Mouse (Mus musculus): ENCODE measurements around the gene Cntnap2. TPM values are rescaled to one million over a fixed set of nuclear protein-coding genes. Genes with fewer than 3 reads are reported as not detected.
"Not testable (repeated sequence)": the region's sequence is repeated elsewhere in the genome, so short reads cannot be mapped to it uniquely, and the experiment has no call there.

Gene Cntnap2
- polyA plus RNA-seq, 1 experiment from 2014 or later = 1.7 TPM

GRCm38 (mm10) chr6:47269455-47269854 is 2210.3 kb downstream of the Cntnap2 start:
- Histone ChIP-seq H3K27me3 (replicated peaks; ENCODE audit: control insufficient read depth, insufficient read depth, low read length) (no peaks in the 10 kb centered on the region), H3K36me3 (ENCODE audit: control insufficient read depth, insufficient read depth, low read length) (no peaks in the 10 kb centered on the region), H3K9ac (ENCODE audit: low read depth, low read length) (no peak overlapping the region), H3K4me1 (ENCODE audit: control insufficient read depth, insufficient read depth, low read length) (no peaks in the 10 kb centered on the region), H3K4me2 (ENCODE audit: low read depth, low read length) (no peak overlapping the region), H3K4me3 (ENCODE audit: low read length) (no peak overlapping the region), H3K27ac (ENCODE audit: low read length) (no peak overlapping the region), H3K9me3 (ENCODE audit: control insufficient read depth, low read length) (no peaks in the 10 kb centered on the region)
- no peak for ATAC-seq
- 79% methylated on average over 3 of the region's 3 CpGs for WGBS

DNA sequence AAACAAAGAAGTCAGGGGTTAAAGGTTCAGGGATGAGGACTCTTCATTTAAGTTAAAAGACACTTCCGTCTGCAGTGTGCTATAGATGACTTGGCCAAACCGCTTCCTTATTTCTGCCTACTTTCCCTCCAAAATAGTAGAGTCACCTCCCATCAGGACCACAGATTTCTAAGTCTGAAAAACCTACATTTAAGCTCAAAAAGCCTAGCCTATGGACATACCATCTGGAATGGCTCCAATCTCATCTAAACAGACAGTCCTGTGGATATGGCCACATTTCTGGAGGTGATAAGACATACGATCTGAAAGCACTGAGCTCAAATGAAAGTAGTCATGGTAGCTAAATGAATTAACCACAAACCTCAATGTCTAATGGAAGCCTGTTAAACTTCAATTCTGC is 2212.4 kb downstream of the Cntnap2 start:
- Histone ChIP-seq H3K27me3 (replicated peaks; ENCODE audit: control insufficient read depth, insufficient read depth, low read length) (no peaks in the 10 kb centered on the region), H3K36me3 (ENCODE audit: control insufficient read depth, insufficient read depth, low read length) (no peaks in the 10 kb centered on the region), H3K4me1 (ENCODE audit: control insufficient read depth, insufficient read depth, low read length) (no peaks in the 10 kb centered on the region), H3K9me3 (ENCODE audit: control insufficient read depth, low read length) (no peaks in the 10 kb centered on the region), H3K9ac (ENCODE audit: low read depth, low read length) (no peak overlapping the region), H3K4me2 (ENCODE audit: low read depth, low read length) (no peak overlapping the region), H3K27ac (ENCODE audit: low read length) (no peak overlapping the region), H3K4me3 (ENCODE audit: low read length) (no peak overlapping the region)
- no peak for ATAC-seq
- 83% methylated on average over 3 of the region's 3 CpGs for WGBS

DNA sequence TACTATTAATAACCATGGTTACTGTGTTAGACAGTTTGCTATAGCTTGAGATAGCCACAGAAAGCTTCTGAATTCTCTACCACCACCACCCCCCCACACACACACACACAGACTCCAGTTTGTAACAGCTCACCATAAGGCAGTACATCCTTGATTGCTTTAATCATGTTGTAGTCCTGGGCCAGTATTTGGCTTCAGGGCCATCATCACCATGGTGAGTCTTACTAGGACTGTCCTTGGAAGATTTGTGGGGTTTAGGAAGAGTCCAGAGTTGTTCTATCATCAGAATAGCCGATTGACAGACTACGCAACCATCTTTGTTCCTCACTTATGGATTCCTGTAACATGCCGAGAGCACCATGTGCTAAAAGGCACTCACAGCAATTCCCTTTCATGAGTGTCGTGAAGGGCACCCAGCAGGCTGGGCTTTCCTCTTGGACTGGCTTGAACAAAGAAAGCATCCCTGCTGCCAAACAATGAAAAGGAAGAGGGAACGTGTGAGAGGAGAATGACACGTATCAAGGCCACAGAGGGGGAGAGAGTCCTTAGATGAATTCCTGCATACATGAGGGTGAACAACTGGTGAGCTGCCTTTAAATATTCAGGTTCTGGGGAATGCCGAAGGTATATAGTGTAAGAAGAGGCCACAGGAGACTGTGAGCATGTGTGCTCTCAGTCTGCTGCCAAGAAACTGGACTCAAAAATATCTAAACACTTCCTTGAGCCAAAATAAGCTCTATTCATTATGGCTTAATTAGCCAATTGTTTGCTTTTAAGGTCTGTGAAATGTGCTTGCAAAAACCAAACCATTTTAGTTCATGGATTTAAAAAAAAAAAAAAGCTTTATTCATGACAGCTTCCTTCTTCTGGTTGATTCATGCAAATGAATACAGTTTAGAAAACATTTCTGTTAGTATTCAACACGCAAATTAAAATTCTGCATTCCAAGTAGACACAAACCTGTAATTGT is 2213.7 kb downstream of the Cntnap2 start:
- Histone ChIP-seq H3K9ac (ENCODE audit: low read depth, low read length) (no peak overlapping the region), H3K4me1 (ENCODE audit: control insufficient read depth, insufficient read depth, low read length) (no peaks in the 10 kb centered on the region), H3K4me3 (ENCODE audit: low read length) (no peak overlapping the region), H3K36me3 (ENCODE audit: control insufficient read depth, insufficient read depth, low read length) (no peaks in the 10 kb centered on the region), H3K27me3 (replicated peaks; ENCODE audit: control insufficient read depth, insufficient read depth, low read length) (no peaks in the 10 kb centered on the region), H3K4me2 (ENCODE audit: low read depth, low read length) (no peak overlapping the region), H3K9me3 (ENCODE audit: control insufficient read depth, low read length) (no peaks in the 10 kb centered on the region), H3K27ac (ENCODE audit: low read length) (no peak overlapping the region)
- 70% methylated on average over 8 of the region's 8 CpGs for WGBS
- no peak for ATAC-seq

DNA sequence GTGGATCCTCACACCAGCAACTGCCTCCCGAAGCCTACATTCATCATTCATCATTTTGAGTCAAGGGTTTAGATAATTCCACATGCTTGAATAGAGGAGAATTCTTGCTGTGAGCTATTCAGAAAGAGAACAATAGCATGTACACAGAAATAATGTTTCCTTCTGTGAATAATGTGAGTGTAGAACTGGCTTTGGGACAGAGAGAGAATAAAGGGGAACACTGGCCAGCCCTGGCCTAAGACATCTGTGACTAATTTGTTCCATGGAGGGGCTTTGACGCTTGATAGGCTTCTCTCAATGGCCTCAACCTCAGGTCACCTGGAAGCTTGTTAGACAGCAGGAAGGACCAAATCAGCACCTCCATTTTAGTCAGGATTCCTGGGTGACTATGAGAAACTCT is 2215.9 kb downstream of the Cntnap2 start:
- Histone ChIP-seq H3K36me3 (ENCODE audit: control insufficient read depth, insufficient read depth, low read length) (no peaks in the 10 kb centered on the region), H3K27me3 (replicated peaks; ENCODE audit: control insufficient read depth, insufficient read depth, low read length) (no peaks in the 10 kb centered on the region), H3K9ac (ENCODE audit: low read depth, low read length) (no peak overlapping the region), H3K27ac (ENCODE audit: low read length) (no peak overlapping the region), H3K4me3 (ENCODE audit: low read length) (no peak overlapping the region), H3K4me2 (ENCODE audit: low read depth, low read length) (no peak overlapping the region), H3K9me3 (ENCODE audit: control insufficient read depth, low read length) (no peaks in the 10 kb centered on the region), H3K4me1 (ENCODE audit: control insufficient read depth, insufficient read depth, low read length) (no peaks in the 10 kb centered on the region)
- ATAC-seq = no peak
- 70% methylated on average over 2 of the region's 2 CpGs for WGBS

GRCm38 (mm10) chr6:47279183-47279582 is 2220.0 kb downstream of the Cntnap2 start:
- Histone ChIP-seq H3K27me3 (replicated peaks; ENCODE audit: control insufficient read depth, insufficient read depth, low read length) (no peaks in the 10 kb centered on the region), H3K4me3 (ENCODE audit: low read length) (no peak overlapping the region), H3K9me3 (ENCODE audit: control insufficient read depth, low read length) (no peaks in the 10 kb centered on the region), H3K36me3 (ENCODE audit: control insufficient read depth, insufficient read depth, low read length) (no peaks in the 10 kb centered on the region), H3K9ac (ENCODE audit: low read depth, low read length) (no peak overlapping the region), H3K4me1 (ENCODE audit: control insufficient read depth, insufficient read depth, low read length) (peaks cover 2% of the 10 kb centered on the region; the same call in 1 of the 2 replicates), H3K4me2 (ENCODE audit: low read depth, low read length) (no peak overlapping the region), H3K27ac (ENCODE audit: low read length) (no peak overlapping the region)
- WGBS = 51% methylated on average over 1 of the region's 1 CpGs
- ATAC-seq = no peak

DNA sequence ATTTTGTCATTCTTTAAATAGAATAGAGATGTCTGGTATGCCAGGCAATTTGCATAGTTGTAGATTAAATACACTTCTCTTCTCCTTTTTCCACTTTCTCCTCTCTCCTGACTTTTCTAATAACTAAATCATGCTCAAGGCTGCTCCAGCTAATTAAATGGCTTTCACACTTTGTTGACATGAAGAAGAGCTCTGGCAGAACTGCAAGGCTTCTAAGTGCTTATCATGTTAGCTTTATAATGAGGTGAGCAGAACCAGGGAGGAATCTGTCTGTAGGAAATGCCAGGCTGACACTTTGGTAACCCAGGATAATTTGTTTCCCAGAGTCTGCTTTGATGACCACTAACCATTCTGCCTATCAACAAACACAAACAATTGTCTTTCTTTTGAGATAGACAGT is 2222.4 kb downstream of the Cntnap2 start:
- Histone ChIP-seq H3K4me3 (ENCODE audit: low read length) (no peak overlapping the region), H3K4me2 (ENCODE audit: low read depth, low read length) (no peak overlapping the region), H3K36me3 (ENCODE audit: control insufficient read depth, insufficient read depth, low read length) (no peaks in the 10 kb centered on the region), H3K9me3 (ENCODE audit: control insufficient read depth, low read length) (no peaks in the 10 kb centered on the region), H3K27me3 (replicated peaks; ENCODE audit: control insufficient read depth, insufficient read depth, low read length) (no peaks in the 10 kb centered on the region), H3K4me1 (ENCODE audit: control insufficient read depth, insufficient read depth, low read length) (peaks cover 2% of the 10 kb centered on the region; the same call in 1 of the 2 replicates), H3K27ac (ENCODE audit: low read length) (no peak overlapping the region), H3K9ac (ENCODE audit: low read depth, low read length) (no peak overlapping the region)
- no peak for ATAC-seq

GRCm38 (mm10) chr6:47284794-47285193 is 2225.6 kb downstream of the Cntnap2 start:
- no peak overlapping the region for H3K4me2 ChIP-seq (ENCODE audit: low read depth, low read length)
- no peaks in the 10 kb centered on the region for H3K27me3 ChIP-seq (replicated peaks; ENCODE audit: control insufficient read depth, insufficient read depth, low read length)
- no peak overlapping the region for H3K9ac ChIP-seq (ENCODE audit: low read depth, low read length)
- H3K4me3 ChIP-seq (ENCODE audit: low read length) = no peak overlapping the region
- no peaks in the 10 kb centered on the region for H3K9me3 ChIP-seq (ENCODE audit: control insufficient read depth, low read length)
- no peaks in the 10 kb centered on the region for H3K36me3 ChIP-seq (ENCODE audit: control insufficient read depth, insufficient read depth, low read length)
- H3K4me1 ChIP-seq (ENCODE audit: control insufficient read depth, insufficient read depth, low read length) = peaks cover 2% of the 10 kb centered on the region; the same call in 1 of the 2 replicates
- no peak overlapping the region for H3K27ac ChIP-seq (ENCODE audit: low read length)
- 78% methylated on average over 2 of the region's 2 CpGs for WGBS
- ATAC-seq = no peak

DNA sequence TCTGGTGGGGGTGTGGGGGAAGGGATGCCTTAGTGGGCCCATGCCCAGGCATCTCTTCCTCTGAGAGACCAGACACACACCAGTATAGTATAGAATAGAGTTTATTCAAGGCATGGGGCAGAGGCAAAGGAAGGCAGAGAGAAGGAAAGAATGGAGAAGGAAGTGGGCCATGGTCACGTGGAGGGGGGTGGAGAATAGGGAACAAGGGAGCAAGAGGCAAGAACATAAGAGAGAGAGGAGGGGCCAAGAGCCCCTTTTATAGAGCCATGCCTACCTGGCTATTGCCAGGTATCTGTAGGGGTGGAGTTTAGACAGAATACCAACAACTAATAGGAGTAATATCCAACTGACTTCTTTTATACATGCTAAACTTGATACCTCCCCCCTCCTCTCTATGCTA is 2226.6 kb downstream of the Cntnap2 start:
- WGBS = 41% methylated on average over 1 of the region's 1 CpGs
- H3K27me3 ChIP-seq (replicated peaks; ENCODE audit: control insufficient read depth, insufficient read depth, low read length) = no peaks in the 10 kb centered on the region
- peaks cover 2% of the 10 kb centered on the region; the same call in 1 of the 2 replicates for H3K4me1 ChIP-seq (ENCODE audit: control insufficient read depth, insufficient read depth, low read length)
- H3K9me3 ChIP-seq (ENCODE audit: control insufficient read depth, low read length) = no peaks in the 10 kb centered on the region
- no peak overlapping the region for H3K4me2 ChIP-seq (ENCODE audit: low read depth, low read length)
- H3K27ac ChIP-seq (ENCODE audit: low read length) = no peak overlapping the region
- no peak for ATAC-seq
- no peak overlapping the region for H3K4me3 ChIP-seq (ENCODE audit: low read length)
- H3K36me3 ChIP-seq (ENCODE audit: control insufficient read depth, insufficient read depth, low read length) = no peaks in the 10 kb centered on the region
- no peak overlapping the region for H3K9ac ChIP-seq (ENCODE audit: low read depth, low read length)

DNA sequence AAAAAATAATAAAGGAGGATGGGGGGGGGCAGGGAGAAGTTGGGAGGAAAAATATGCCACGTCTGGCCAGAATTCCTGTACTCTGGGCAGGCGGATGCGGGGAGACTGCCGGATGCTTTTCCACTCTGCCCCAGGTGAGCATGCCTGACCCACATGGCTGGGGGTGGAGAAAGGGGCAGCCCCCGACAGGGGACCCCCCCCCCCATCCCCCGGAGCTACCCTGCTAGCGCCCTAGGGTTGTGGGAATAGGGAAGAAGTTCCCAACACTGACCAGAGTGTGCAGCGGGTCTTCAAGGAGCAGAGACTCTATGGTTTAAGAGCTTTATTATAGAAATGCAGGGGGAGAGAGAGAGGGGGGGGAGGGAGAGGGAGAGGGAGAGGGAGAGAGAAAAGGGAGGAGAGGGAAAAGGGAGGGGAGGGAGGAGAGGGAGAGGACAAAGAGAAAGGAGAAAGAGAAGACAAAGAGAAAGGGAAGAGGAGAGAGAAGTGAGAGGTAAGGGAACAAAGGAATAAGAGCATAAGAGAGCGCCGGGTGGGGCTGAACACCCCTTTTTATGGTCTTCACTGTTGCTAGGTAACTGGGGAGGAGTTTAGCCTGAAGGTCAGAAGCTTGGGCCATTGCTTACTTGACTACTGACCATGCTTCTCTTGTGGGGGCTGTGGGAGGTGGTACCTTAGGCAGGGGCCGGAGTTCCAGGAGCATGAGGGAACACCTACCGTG is 2227.2 kb downstream of the Cntnap2 start:
- H3K36me3 ChIP-seq (ENCODE audit: control insufficient read depth, insufficient read depth, low read length); H3K4me3 ChIP-seq (ENCODE audit: low read length); H3K4me2 ChIP-seq (ENCODE audit: low read depth, low read length); H3K27ac ChIP-seq (ENCODE audit: low read length); H3K27me3 ChIP-seq (replicated peaks; ENCODE audit: control insufficient read depth, insufficient read depth, low read length); H3K4me1 ChIP-seq (ENCODE audit: control insufficient read depth, insufficient read depth, low read length); H3K9ac ChIP-seq (ENCODE audit: low read depth, low read length); H3K9me3 ChIP-seq (ENCODE audit: control insufficient read depth, low read length): not testable (repeated sequence)
- peak; percentile 38; the same call in 1 of the 2 replicates for ATAC-seq
- WGBS = 40% methylated on average over 12 of the region's 12 CpGs

Data from intestine, embryonic 16.5 days (tissue).